Mouse (Mus musculus): ENCODE measurements around the gene Btg4.

- TF ChIP-seq CTCF (IDR thresholded peaks at IDR 0.05; ENCODE audit: low read depth) (no peak), EP300 (IDR thresholded peaks at IDR 0.05; ENCODE audit: low read depth) (no peak)
Observed at GRCm38 (mm10) chr9:51058951-51059521, 1.7 kb upstream of the Btg4 start.

Data from heart, postnatal 0 days (tissue).